Mouse (Mus musculus) forebrain, embryonic 12.5 days (tissue): ENCODE results near the gene Tulp2. TPM values are rescaled to one million over a fixed set of nuclear protein-coding genes. Genes with fewer than 3 reads are reported as not detected.
A peak's percentile ranks its signal among the peaks of the same experiment; 100 is the strongest.

Experiments
- ATAC-seq: fragments of 200-750 bp; cut with Nextera tagmentation; 2 replicates; pipeline ENCODE4 v1.8.0; 2017; ENCODE audit warnings: moderate TSS enrichment; ENCODE audit not compliant: low FRiP score
- H3K27ac ChIP-seq: fragments of 300-500 bp; sonication (generic); 2 replicates; pipeline ENCODE4 v1.5.1; 2016; ENCODE audit warnings: mild to moderate bottlenecking
- H3K27me3 ChIP-seq: fragments of 300-500 bp; sonication (generic); 2 replicates; pipeline ENCODE4 v1.6.1; 2016; ENCODE audit warnings: mild to moderate bottlenecking
- H3K36me3 ChIP-seq: fragments of 300-500 bp; sonication (generic); replicated peaks from 2 replicates; pipeline ENCODE4 v1.6.1; 2016; ENCODE audit warnings: mild to moderate bottlenecking
- H3K4me1 ChIP-seq: fragments of 300-500 bp; sonication (generic); 2 replicates; pipeline ENCODE4 v1.6.1; 2016
- H3K4me2 ChIP-seq: fragments of 300-500 bp; sonication (generic); 2 replicates; pipeline ENCODE4 v1.6.1; 2016; ENCODE audit warnings: mild to moderate bottlenecking, moderate library complexity
- H3K4me3 ChIP-seq: fragments of 300-500 bp; sonication (generic); replicated peaks from 2 replicates; pipeline ENCODE4 v1.5.1; 2016; ENCODE audit warnings: mild to moderate bottlenecking
- H3K9ac ChIP-seq: fragments of 300-500 bp; sonication (generic); 2 replicates; pipeline ENCODE4 v1.6.1; 2016; ENCODE audit warnings: mild to moderate bottlenecking
- H3K9me3 ChIP-seq: fragments of 300-500 bp; sonication (generic); 2 replicates; pipeline ENCODE4 v1.6.1; 2016
- WGBS: fragments of 180-500 bp; shearing (Covaris S2); methylation state at CpG from one replicate; pipeline ENCODE4 v1.1.7; 2016; 5-methylcytosine and 5-hydroxymethylcytosine counted together
- polyA plus RNA-seq: library from polyadenylated mRNA; unstranded; fragments of >200 nt; fragmentation: Nextera tagmentation; extraction: Ambion mirVana; gene quantifications from 2 replicates; pipeline ENCODE4 v1.2.1, GENCODE M21; 2016

Tulp2 gene
- polyA plus RNA-seq, 1 experiment from 2014 or later: 0.34 TPM

GRCm38 (mm10) chr7:45555787-45556186 lies 74.1 kb downstream of the Tulp2 start:
- Histone ChIP-seq H3K9me3 (no peaks in the 10 kb centered on the region), H3K27me3 (peaks cover 2% of the 10 kb centered on the region; the same call in 1 of the 2 replicates), H3K4me2 (no peak overlapping the region), H3K9ac (no peak overlapping the region), H3K4me3 (no peak overlapping the region), H3K36me3 (no peaks in the 10 kb centered on the region), H3K27ac (no peak overlapping the region), H3K4me1 (no peaks in the 10 kb centered on the region)
- no peak; the same call in 1 of the 2 replicates for ATAC-seq
- 25% methylated on average over 8 of the region's 8 CpGs for WGBS

GRCm38 (mm10) chr7:45558907-45559306 lies 77.2 kb downstream of the Tulp2 start:
- Histone ChIP-seq H3K9me3 (no peaks in the 10 kb centered on the region), H3K9ac (no peak overlapping the region), H3K36me3 (no peaks in the 10 kb centered on the region), H3K4me2 (no peak overlapping the region), H3K27me3 (peaks cover 9% of the 10 kb centered on the region; the same call in 1 of the 2 replicates), H3K27ac (no peak overlapping the region), H3K4me3 (no peak overlapping the region), H3K4me1 (no peaks in the 10 kb centered on the region)
- WGBS: 70% methylated on average over 6 of the region's 6 CpGs
- ATAC-seq: no peak

GRCm38 (mm10) chr7:45560241-45560640 lies 78.6 kb downstream of the Tulp2 start:
- Histone ChIP-seq H3K9ac (no peak overlapping the region), H3K9me3 (no peaks in the 10 kb centered on the region), H3K4me1 (no peaks in the 10 kb centered on the region), H3K27ac (no peak overlapping the region), H3K27me3 (peaks cover 9% of the 10 kb centered on the region; the same call in 1 of the 2 replicates), H3K4me2 (no peak overlapping the region), H3K4me3 (no peak overlapping the region), H3K36me3 (no peaks in the 10 kb centered on the region)
- no peak for ATAC-seq
- WGBS: 87% methylated on average over 7 of the region's 7 CpGs

- no peaks in the 10 kb centered on the region for H3K36me3 ChIP-seq
- H3K9me3 ChIP-seq: no peaks in the 10 kb centered on the region
- no peak overlapping the region for H3K4me2 ChIP-seq
- H3K9ac ChIP-seq: no peak overlapping the region
- H3K4me1 ChIP-seq: no peaks in the 10 kb centered on the region
- peaks cover 9% of the 10 kb centered on the region; the same call in 1 of the 2 replicates for H3K27me3 ChIP-seq
- 26% methylated on average over 17 of the region's 17 CpGs for WGBS
- no peak for ATAC-seq
- H3K4me3 ChIP-seq: no peak overlapping the region
- no peak overlapping the region for H3K27ac ChIP-seq
These were observed 79.4 kb downstream of the Tulp2 start for GRCm38 (mm10) chr7:45560843-45561623.

GRCm38 (mm10) chr7:45561624-45562520 lies 80.2 kb downstream of the Tulp2 start:
- ATAC-seq: no peak
- H3K4me1 ChIP-seq: no peaks in the 10 kb centered on the region
- H3K36me3 ChIP-seq: no peaks in the 10 kb centered on the region
- H3K9ac ChIP-seq: no peak overlapping the region
- H3K4me3 ChIP-seq: no peak overlapping the region
- H3K4me2 ChIP-seq: no peak overlapping the region
- peaks cover 9% of the 10 kb centered on the region; the same call in 1 of the 2 replicates for H3K27me3 ChIP-seq
- WGBS: 56% methylated on average over 12 of the region's 12 CpGs
- H3K27ac ChIP-seq: no peak overlapping the region
- H3K9me3 ChIP-seq: no peaks in the 10 kb centered on the region

GRCm38 (mm10) chr7:45564811-45565210 lies 83.1 kb downstream of the Tulp2 start:
- Histone ChIP-seq H3K9me3 (no peaks in the 10 kb centered on the region), H3K4me3 (no peak overlapping the region), H3K9ac (no peak overlapping the region), H3K36me3 (no peaks in the 10 kb centered on the region), H3K27me3 (peaks cover 9% of the 10 kb centered on the region; the same call in 1 of the 2 replicates), H3K4me1 (peaks cover 16% of the 10 kb centered on the region), H3K4me2 (no peak overlapping the region), H3K27ac (no peak overlapping the region)
- 85% methylated on average over 2 of the region's 2 CpGs for WGBS
- no peak for ATAC-seq

GRCm38 (mm10) chr7:45565446-45565845 lies 83.8 kb downstream of the Tulp2 start:
- H3K27me3 ChIP-seq: peaks cover 9% of the 10 kb centered on the region; the same call in 1 of the 2 replicates
- H3K4me3 ChIP-seq: no peak overlapping the region
- H3K36me3 ChIP-seq: no peaks in the 10 kb centered on the region
- peaks cover 18% of the 10 kb centered on the region for H3K4me1 ChIP-seq
- no peaks in the 10 kb centered on the region for H3K9me3 ChIP-seq
- no peak overlapping the region for H3K9ac ChIP-seq
- 86% methylated on average over 9 of the region's 9 CpGs for WGBS
- H3K27ac ChIP-seq: no peak overlapping the region
- no peak overlapping the region for H3K4me2 ChIP-seq
- no peak for ATAC-seq

- H3K36me3 ChIP-seq: no peaks in the 10 kb centered on the region
- H3K9ac ChIP-seq: no peak overlapping the region
- 0 out of 2 replicates have a peak, but pooled peaks cover 2% of the 10 kb centered on the region for H3K27me3 ChIP-seq
- 70% methylated on average over 8 of the region's 8 CpGs for WGBS
- no peaks in the 10 kb centered on the region for H3K9me3 ChIP-seq
- H3K27ac ChIP-seq: no peak overlapping the region
- H3K4me2 ChIP-seq: peak overlapping the region; percentile 84
- H3K4me3 ChIP-seq: no peak overlapping the region
- ATAC-seq: no peak
- H3K4me1 ChIP-seq: peaks cover 29% of the 10 kb centered on the region
These were observed 85.6 kb downstream of the Tulp2 start for GRCm38 (mm10) chr7:45567112-45567779.

GRCm38 (mm10) chr7:45567780-45568516 lies 86.3 kb downstream of the Tulp2 start:
- peak overlapping the region; percentile 78 for H3K27ac ChIP-seq
- peak overlapping the region; percentile 49 for H3K9ac ChIP-seq
- H3K4me2 ChIP-seq: peak overlapping the region; percentile 84
- peak; percentile 94 for ATAC-seq
- peaks cover 29% of the 10 kb centered on the region for H3K4me1 ChIP-seq
- WGBS: 2% methylated on average over 24 of the region's 24 CpGs
- H3K36me3 ChIP-seq: no peaks in the 10 kb centered on the region
- H3K27me3 ChIP-seq: no peaks in the 10 kb centered on the region
- no peaks in the 10 kb centered on the region for H3K9me3 ChIP-seq
- H3K4me3 ChIP-seq: peak overlapping the region; percentile 47

GRCm38 (mm10) chr7:45568601-45569473 lies 87.2 kb downstream of the Tulp2 start:
- Histone ChIP-seq H3K27ac (peak overlapping the region; percentile 78), H3K36me3 (no peaks in the 10 kb centered on the region), H3K4me1 (peaks cover 29% of the 10 kb centered on the region), H3K4me3 (peak overlapping the region; percentile 47), H3K9ac (peak overlapping the region; percentile 49; the same call in 1 of the 2 replicates), H3K27me3 (no peaks in the 10 kb centered on the region), H3K9me3 (no peaks in the 10 kb centered on the region), H3K4me2 (peak overlapping the region; percentile 84)
- 81% methylated on average over 10 of the region's 10 CpGs for WGBS
- no peak; the same call in 1 of the 2 replicates for ATAC-seq
